Mouse (Mus musculus) forebrain, embryonic 13.5 days (tissue): Measurements from ENCODE around the gene Alppl2. TPM values are rescaled to one million over a fixed set of nuclear protein-coding genes. Genes with fewer than 3 reads are reported as not detected.
A peak's percentile ranks its signal among the peaks of the same experiment; 100 is the strongest.

ENCODE experiments used
- ATAC-seq: fragments of 200-750 bp; cut with Nextera tagmentation; 2 replicates; pipeline ENCODE4 v1.8.0; 2017
- H3K27ac ChIP-seq: fragments of 300-500 bp; sonication (generic); 2 replicates; pipeline ENCODE4 v1.5.1; 2015; ENCODE audit warnings: inconsistent platforms, mild to moderate bottlenecking, moderate library complexity
- H3K27me3 ChIP-seq: fragments of 300-500 bp; sonication (generic); 2 replicates; pipeline ENCODE4 v1.6.1; 2015; ENCODE audit warnings: mild to moderate bottlenecking, inconsistent platforms
- H3K36me3 ChIP-seq: fragments of 300-500 bp; sonication (generic); 2 replicates; pipeline ENCODE4 v1.6.1; 2015; ENCODE audit warnings: mild to moderate bottlenecking, inconsistent platforms; ENCODE audit not compliant: poor library complexity, severe bottlenecking
- H3K4me1 ChIP-seq: fragments of 300-500 bp; sonication (generic); 2 replicates; pipeline ENCODE4 v1.6.1; 2015; ENCODE audit warnings: inconsistent platforms
- H3K4me2 ChIP-seq: fragments of 300-500 bp; sonication (generic); 2 replicates; pipeline ENCODE4 v1.6.1; 2015; ENCODE audit warnings: inconsistent platforms, mild to moderate bottlenecking, moderate library complexity
- H3K4me3 ChIP-seq: fragments of 300-500 bp; sonication (generic); 2 replicates; pipeline ENCODE4 v1.5.1; 2015; ENCODE audit warnings: mild to moderate bottlenecking, inconsistent platforms
- H3K9ac ChIP-seq: fragments of 300-500 bp; sonication (generic); 2 replicates; pipeline ENCODE4 v1.6.1; 2015; ENCODE audit warnings: mild to moderate bottlenecking, inconsistent platforms
- H3K9me3 ChIP-seq: fragments of 300-500 bp; sonication (generic); replicated peaks from 2 replicates; pipeline ENCODE4 v1.6.1; 2016; ENCODE audit warnings: inconsistent platforms
- whole genome bisulfite sequencing: fragments of 180-500 bp; shearing (Covaris S2); methylation state at CpG from one replicate; pipeline ENCODE4 v1.1.7; 2015; 5-methylcytosine and 5-hydroxymethylcytosine counted together
- polyA plus RNA-seq: library from polyadenylated mRNA; unstranded; fragments of >200 nt; fragmentation: Nextera tagmentation; extraction: Ambion mirVana; gene quantifications from 2 replicates; pipeline ENCODE4 v1.2.1, GENCODE M21; 2015

The Alppl2 gene
- not detected in 2 replicates for polyA plus RNA-seq

- H3K9me3 ChIP-seq, result no peaks in the 10 kb centered on the region
- no peak within 1 kb of the TSS for H3K4me3 ChIP-seq
- WGBS, result 87% methylated on average over 4 of the region's 4 CpGs
- H3K4me2 ChIP-seq, result no peak within 1 kb of the TSS
- H3K36me3 ChIP-seq, result no peaks in the 10 kb centered on the region
- H3K27me3 ChIP-seq, result no peaks in the 10 kb centered on the region
- no peaks in the 10 kb centered on the region for H3K4me1 ChIP-seq
- no peak for ATAC-seq
- no peak within 1 kb of the TSS for H3K27ac ChIP-seq
- no peak within 1 kb of the TSS for H3K9ac ChIP-seq
These were observed at the start of gene Alppl2 for GRCm38 (mm10) chr1:87089828-87090227. TSS of gene Alppl2 (minus strand) at chr1:87089928.

GRCm38 (mm10) chr1:87131803-87132202 is 42.1 kb upstream of the Alppl2 start:
- no peaks in the 10 kb centered on the region for H3K36me3 ChIP-seq
- no peak overlapping the region for H3K9ac ChIP-seq
- H3K9me3 ChIP-seq, result no peaks in the 10 kb centered on the region
- H3K4me3 ChIP-seq, result no peak overlapping the region
- no peaks in the 10 kb centered on the region for H3K4me1 ChIP-seq
- 82% methylated on average over 4 of the region's 4 CpGs for WGBS
- H3K4me2 ChIP-seq, result no peak overlapping the region
- peaks cover 25% of the 10 kb centered on the region for H3K27me3 ChIP-seq
- no peak for ATAC-seq
- H3K27ac ChIP-seq, result no peak overlapping the region

GRCm38 (mm10) chr1:87127206-87128030 is 37.7 kb upstream of the Alppl2 start:
- 5% methylated on average over 43 of the region's 43 CpGs for WGBS

GRCm38 (mm10) chr1:87124673-87125072 is 34.9 kb upstream of the Alppl2 start, which contains the start of gene Akp3:
TSS of gene Akp3 (plus strand) at chr1:87124973.
- Histone ChIP-seq H3K27ac (no peak within 1 kb of the TSS), H3K27me3 (peaks cover 38% of the 10 kb centered on the region), H3K9me3 (no peaks in the 10 kb centered on the region), H3K4me3 (no peak within 1 kb of the TSS), H3K4me2 (no peak within 1 kb of the TSS), H3K36me3 (no peaks in the 10 kb centered on the region), H3K9ac (no peak within 1 kb of the TSS), H3K4me1 (no peaks in the 10 kb centered on the region)
- WGBS, result 69% methylated on average over 6 of the region's 6 CpGs
- no peak for ATAC-seq

More at GRCm38 (mm10) chr1:87127206-87128030, 37.7 kb upstream of the Alppl2 start:
- no peaks in the 10 kb centered on the region for H3K36me3 ChIP-seq
- no peaks in the 10 kb centered on the region for H3K9me3 ChIP-seq
- H3K27me3 ChIP-seq, result peaks cover 38% of the 10 kb centered on the region
- H3K27ac ChIP-seq, result no peak overlapping the region
- H3K9ac ChIP-seq, result no peak overlapping the region
- peak overlapping the region; percentile 40 for H3K4me2 ChIP-seq
- no peak for ATAC-seq
- H3K4me1 ChIP-seq, result no peaks in the 10 kb centered on the region
- peak overlapping the region; percentile 19; the same call in 1 of the 2 replicates for H3K4me3 ChIP-seq

- Histone ChIP-seq H3K4me2 (no peak overlapping the region), H3K27me3 (no peaks in the 10 kb centered on the region), H3K9ac (no peak overlapping the region), H3K4me1 (no peaks in the 10 kb centered on the region), H3K9me3 (no peaks in the 10 kb centered on the region), H3K4me3 (no peak overlapping the region), H3K36me3 (no peaks in the 10 kb centered on the region), H3K27ac (no peak overlapping the region)
- WGBS, result 94% methylated on average over 1 of the region's 1 CpGs
- ATAC-seq, result no peak
These were observed 25.1 kb upstream of the Alppl2 start for GRCm38 (mm10) chr1:87114784-87115183.

GRCm38 (mm10) chr1:87111719-87112354 is 22.1 kb upstream of the Alppl2 start:
- 37% methylated on average over 9 of the region's 9 CpGs for WGBS
- no peaks in the 10 kb centered on the region for H3K4me1 ChIP-seq
- ATAC-seq, result no peak

GRCm38 (mm10) chr1:87108564-87108963 is 18.8 kb upstream of the Alppl2 start:
- WGBS, result 85% methylated on average over 4 of the region's 4 CpGs
- H3K9me3 ChIP-seq, result no peaks in the 10 kb centered on the region

More at GRCm38 (mm10) chr1:87111719-87112354, 22.1 kb upstream of the Alppl2 start:
- no peak overlapping the region for H3K4me3 ChIP-seq
- H3K27me3 ChIP-seq, result no peaks in the 10 kb centered on the region
- H3K27ac ChIP-seq, result no peak overlapping the region
- H3K4me2 ChIP-seq, result no peak overlapping the region
- no peak overlapping the region for H3K9ac ChIP-seq
- no peaks in the 10 kb centered on the region for H3K36me3 ChIP-seq
- H3K9me3 ChIP-seq, result no peaks in the 10 kb centered on the region

GRCm38 (mm10) chr1:87106536-87106935 is 16.8 kb upstream of the Alppl2 start:
- H3K4me1 ChIP-seq, result no peaks in the 10 kb centered on the region
- no peak overlapping the region for H3K4me2 ChIP-seq
- no peaks in the 10 kb centered on the region for H3K36me3 ChIP-seq
- H3K4me3 ChIP-seq, result no peak overlapping the region
- no peak for ATAC-seq
- no peak overlapping the region for H3K27ac ChIP-seq
- no peak overlapping the region for H3K9ac ChIP-seq
- 82% methylated on average over 8 of the region's 8 CpGs for WGBS
- H3K9me3 ChIP-seq, result no peaks in the 10 kb centered on the region
- H3K27me3 ChIP-seq, result no peaks in the 10 kb centered on the region

More at GRCm38 (mm10) chr1:87108564-87108963, 18.8 kb upstream of the Alppl2 start:
- Histone ChIP-seq H3K9ac (no peak overlapping the region), H3K4me3 (no peak overlapping the region), H3K27ac (no peak overlapping the region), H3K27me3 (no peaks in the 10 kb centered on the region), H3K36me3 (no peaks in the 10 kb centered on the region), H3K4me1 (no peaks in the 10 kb centered on the region), H3K4me2 (no peak overlapping the region)
- no peak for ATAC-seq

- WGBS, result 64% methylated on average over 1 of the region's 1 CpGs
- no peaks in the 10 kb centered on the region for H3K36me3 ChIP-seq
- no peak overlapping the region for H3K4me2 ChIP-seq
- peaks cover 5% of the 10 kb centered on the region; the same call in 1 of the 2 replicates for H3K27me3 ChIP-seq
- H3K27ac ChIP-seq, result no peak overlapping the region
- H3K9me3 ChIP-seq, result no peaks in the 10 kb centered on the region
- no peak overlapping the region for H3K4me3 ChIP-seq
- no peak for ATAC-seq
- no peak overlapping the region for H3K9ac ChIP-seq
- no peaks in the 10 kb centered on the region for H3K4me1 ChIP-seq
These were observed 14.2 kb upstream of the Alppl2 start for GRCm38 (mm10) chr1:87103936-87104335.

- H3K4me3 ChIP-seq, result no peak overlapping the region
- WGBS, result 85% methylated on average over 3 of the region's 3 CpGs
These were observed 12.4 kb upstream of the Alppl2 start for GRCm38 (mm10) chr1:87102114-87102513.

GRCm38 (mm10) chr1:87101411-87101810 is 11.7 kb upstream of the Alppl2 start, which contains the start of gene Alpi:
TSS of gene Alpi (minus strand) at chr1:87101606.
- H3K9me3 ChIP-seq, result no peaks in the 10 kb centered on the region
- H3K4me2 ChIP-seq, result no peak within 1 kb of the TSS
- H3K36me3 ChIP-seq, result no peaks in the 10 kb centered on the region
- no peak within 1 kb of the TSS for H3K27ac ChIP-seq
- no peak within 1 kb of the TSS for H3K9ac ChIP-seq
- no peak within 1 kb of the TSS for H3K4me3 ChIP-seq
- WGBS, result 85% methylated on average over 1 of the region's 1 CpGs
- ATAC-seq, result no peak
- peaks cover 5% of the 10 kb centered on the region; the same call in 1 of the 2 replicates for H3K4me1 ChIP-seq
- peaks cover 5% of the 10 kb centered on the region for H3K27me3 ChIP-seq

More at GRCm38 (mm10) chr1:87102114-87102513, 12.4 kb upstream of the Alppl2 start:
- Histone ChIP-seq H3K27me3 (peaks cover 5% of the 10 kb centered on the region), H3K27ac (no peak overlapping the region), H3K36me3 (no peaks in the 10 kb centered on the region), H3K4me1 (peaks cover 5% of the 10 kb centered on the region; the same call in 1 of the 2 replicates), H3K9ac (no peak overlapping the region), H3K4me2 (no peak overlapping the region), H3K9me3 (no peaks in the 10 kb centered on the region)
- ATAC-seq, result no peak

- peak; percentile 82 for ATAC-seq
- 12% methylated on average over 30 of the region's 30 CpGs for WGBS
- peak overlapping the region; percentile 44 for H3K4me2 ChIP-seq
These were observed 8.7 kb upstream of the Alppl2 start for GRCm38 (mm10) chr1:87098358-87098975.

More at GRCm38 (mm10) chr1:87098358-87098975, 8.7 kb upstream of the Alppl2 start:
- peaks cover 5% of the 10 kb centered on the region; the same call in 1 of the 2 replicates for H3K4me1 ChIP-seq
- H3K27ac ChIP-seq, result no peak overlapping the region
- peaks cover 5% of the 10 kb centered on the region for H3K27me3 ChIP-seq
- H3K4me3 ChIP-seq, result no peak overlapping the region
- no peak overlapping the region for H3K9ac ChIP-seq
- no peaks in the 10 kb centered on the region for H3K9me3 ChIP-seq
- no peaks in the 10 kb centered on the region for H3K36me3 ChIP-seq
